Mouse (Mus musculus) right cerebral cortex, adult 2 months (tissue): Measurements from ENCODE around the gene Slc35b4.

Source experiments
- DNase-seq, 2 experiments: peaks; one replicate each; pipeline ENCODE4 v3.0.0; 2021 to 2022; ENCODE audit warnings: low spot score in 2 of 2

Gene Slc35b4

GRCm38 (mm10) chr6:34170844-34171494 lies 5.9 kb downstream of the Slc35b4 start:
- DNase-seq: no peak

- DNase-seq: no peak
Observed at GRCm38 (mm10) chr6:34168834-34169233, 8.1 kb downstream of the Slc35b4 start.

GRCm38 (mm10) chr6:34163014-34163413 lies 13.9 kb downstream of the Slc35b4 start:
- DNase-seq: no peak

- DNase-seq: no peak
Observed at GRCm38 (mm10) chr6:34162607-34163006, 14.3 kb downstream of the Slc35b4 start.

- DNase-seq: no peak
Observed at GRCm38 (mm10) chr6:34161511-34161910, 15.4 kb downstream of the Slc35b4 start.

- no peak for DNase-seq
Observed at GRCm38 (mm10) chr6:34160816-34161310, 16.0 kb downstream of the Slc35b4 start.

GRCm38 (mm10) chr6:34159998-34160815 lies 16.7 kb downstream of the Slc35b4 start:
- no peak for DNase-seq

GRCm38 (mm10) chr6:34156841-34157748 lies 19.8 kb downstream of the Slc35b4 start:
- no peak for DNase-seq

GRCm38 (mm10) chr6:34156057-34156456 lies 20.9 kb downstream of the Slc35b4 start:
- no peak for DNase-seq

- DNase-seq: no peak
Observed at GRCm38 (mm10) chr6:34155137-34155804, 21.6 kb downstream of the Slc35b4 start.

- peak; percentile 56 to 57 for DNase-seq
Observed at GRCm38 (mm10) chr6:34154202-34154601, 22.7 kb downstream of the Slc35b4 start.

- DNase-seq: no peak
Observed at GRCm38 (mm10) chr6:34153069-34154052, 23.6 kb downstream of the Slc35b4 start.

GRCm38 (mm10) chr6:34149821-34150220 lies 27.1 kb downstream of the Slc35b4 start:
- DNase-seq: no peak

- DNase-seq: no peak
Observed at GRCm38 (mm10) chr6:34149066-34149465, 27.8 kb downstream of the Slc35b4 start.

- no peak for DNase-seq
Observed at GRCm38 (mm10) chr6:34148639-34149038, 28.3 kb downstream of the Slc35b4 start.

GRCm38 (mm10) chr6:34148021-34148420 lies 28.9 kb downstream of the Slc35b4 start:
- no peak for DNase-seq

GRCm38 (mm10) chr6:34146042-34146441 lies 30.9 kb downstream of the Slc35b4 start:
- DNase-seq: no peak

GRCm38 (mm10) chr6:34142931-34143330 lies 34.0 kb downstream of the Slc35b4 start:
- no peak for DNase-seq

GRCm38 (mm10) chr6:34138366-34138765 lies 38.5 kb downstream of the Slc35b4 start:
- DNase-seq: no peak

GRCm38 (mm10) chr6:34132391-34132790 lies 44.5 kb downstream of the Slc35b4 start:
- DNase-seq: no peak
